Mouse (Mus musculus) heart, adult 2 months (tissue): Measurements from ENCODE around the gene Gpc5. TPM values are rescaled to one million over a fixed set of nuclear protein-coding genes. Genes with fewer than 3 reads are reported as not detected.

Experiments used
- DNase-seq, 2 experiments: peaks; one replicate each; pipeline ENCODE4 v3.0.0; 2021
- H3K27ac ChIP-seq: fragments of 200-600 bp; 2 replicates; pipeline ENCODE4 v1.8.1; 2022
- H3K27me3 ChIP-seq: fragments of 200-500 bp; 2 replicates; pipeline ENCODE4 v1.6.1; 2012; ENCODE audit warnings: mild to moderate bottlenecking, low read length, inconsistent platforms, mixed read lengths; ENCODE audit not compliant: control insufficient read depth, insufficient read depth
- H3K36me3 ChIP-seq: fragments of 200-500 bp; 2 replicates; pipeline ENCODE4 v1.6.1; 2012; ENCODE audit warnings: low read length, inconsistent platforms; ENCODE audit not compliant: control insufficient read depth, insufficient read depth
- H3K4me1 ChIP-seq: fragments of 200-500 bp; 2 replicates; pipeline ENCODE4 v1.6.1; 2011; ENCODE audit warnings: low read length; ENCODE audit not compliant: control insufficient read depth, insufficient read depth
- H3K4me3 ChIP-seq: fragments of 200-600 bp; 2 replicates; pipeline ENCODE4 v1.8.1; 2022
- H3K79me2 ChIP-seq: fragments of 200-500 bp; replicated peaks from 2 replicates; pipeline ENCODE4 v1.6.1; 2012; ENCODE audit warnings: mild to moderate bottlenecking, inconsistent platforms, low read length, moderate library complexity, mixed read lengths; ENCODE audit not compliant: control insufficient read depth, insufficient read depth
- H3K9ac ChIP-seq: fragments of 200-500 bp; 2 replicates; pipeline ENCODE4 v1.6.1; 2012; ENCODE audit warnings: low read depth, mild to moderate bottlenecking, control low read depth, inconsistent platforms, low read length, mixed read lengths
- CTCF ChIP-seq: fragments of 200-600 bp; IDR thresholded peaks from 2 replicates; pipeline ENCODE4 v1.8.1; 2022; ENCODE audit warnings: antibody characterized with exemption, mild to moderate bottlenecking, moderate library complexity
- EP300 ChIP-seq: fragments of 200-500 bp; IDR thresholded peaks from 2 replicates; pipeline ENCODE4 v1.6.1; 2011; ENCODE audit warnings: low read depth, low read length, control low read depth; ENCODE audit not compliant: insufficient read depth
- POLR2A ChIP-seq: fragments of 200-500 bp; IDR thresholded peaks from 2 replicates; pipeline ENCODE4 v1.6.1; 2011; ENCODE audit warnings: mild to moderate bottlenecking, low read depth, low read length, control low read depth; ENCODE audit not compliant: insufficient read depth
- WGBS: fragments of 180-500 bp; shearing (Covaris S2); methylation state at CpG from one replicate; pipeline ENCODE4 v1.1.7; 2018; 5-methylcytosine and 5-hydroxymethylcytosine counted together
- intact Hi-C: fragments of 180-260 bp; cut with DNase I; formaldehyde crosslinking; loops from one replicate; pipeline ENCODE4 v1.15.1; 2025
- polyA plus RNA-seq: library from polyadenylated mRNA; depleted of rRNA; stranded (reverse); fragments of >200 nt; gene quantifications from 2 replicates; pipeline ENCODE4 v1.2.3, GENCODE M21; 2012
- total RNA-seq, 2 experiments: library from RNA; stranded (reverse); gene quantifications; 2 replicates each; pipeline ENCODE4 v1.2.3; 2021

The Gpc5 gene
- total and polyA plus RNA-seq, 3 experiments, result not detected

DNA sequence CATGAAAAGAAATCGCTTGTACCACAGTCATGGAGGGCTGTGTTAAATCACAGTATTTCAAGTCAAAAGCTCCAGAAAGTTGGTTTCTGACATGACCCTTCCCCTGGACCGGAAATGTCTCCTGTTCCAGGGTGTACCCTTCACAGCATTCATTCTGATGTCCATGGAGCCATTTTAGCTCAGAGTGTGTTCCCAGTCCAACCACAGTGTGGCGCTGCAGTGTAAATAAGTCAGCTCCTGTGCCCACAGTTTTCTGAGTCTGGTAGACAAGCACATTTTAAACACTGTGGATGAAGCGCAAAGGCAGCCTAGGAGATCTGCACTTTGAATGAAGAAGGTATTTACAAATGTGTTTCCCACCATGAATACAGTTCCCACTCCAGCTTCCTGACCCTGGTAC lies 383.2 kb downstream of the Gpc5 start:
- Histone ChIP-seq H3K27ac (no peak overlapping the region), H3K79me2 (no peaks in the 10 kb centered on the region), H3K9ac (no peak overlapping the region), H3K36me3 (no peaks in the 10 kb centered on the region), H3K4me1 (no peaks in the 10 kb centered on the region), H3K4me3 (no peak overlapping the region), H3K27me3 (no peaks in the 10 kb centered on the region)
- TF ChIP-seq CTCF, result peak; percentile 10; the same call in 1 of the 2 replicates
- no peak for TF ChIP-seq POLR2A
- no peak for TF ChIP-seq EP300
- DNase-seq, result no peak
- intact Hi-C loops, result no loop called here
- WGBS, result 53% methylated on average over 4 of the region's 4 CpGs

DNA sequence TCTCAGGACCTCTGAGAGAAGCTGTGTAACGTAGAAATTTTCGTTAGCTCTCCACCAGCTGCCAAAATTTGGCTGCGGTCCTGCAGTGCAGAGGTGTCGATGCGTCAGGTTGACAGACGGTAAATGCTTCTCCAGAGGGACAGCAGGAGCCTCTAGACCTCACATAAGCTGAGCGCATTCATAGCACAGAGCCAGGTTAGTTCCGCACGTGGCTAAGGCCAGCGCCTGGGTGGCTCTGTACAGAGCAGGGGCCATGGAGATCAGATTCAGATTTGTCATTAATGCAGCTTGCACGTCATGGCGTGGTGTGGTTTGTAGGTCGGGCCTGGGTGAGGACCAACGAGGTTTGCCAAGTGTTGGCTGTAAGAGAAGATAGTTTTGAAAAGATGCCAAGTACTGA lies 385.3 kb downstream of the Gpc5 start:
- Histone ChIP-seq H3K4me1 (no peaks in the 10 kb centered on the region), H3K9ac (no peak overlapping the region), H3K36me3 (no peaks in the 10 kb centered on the region), H3K27me3 (no peaks in the 10 kb centered on the region), H3K79me2 (no peaks in the 10 kb centered on the region), H3K27ac (no peak overlapping the region), H3K4me3 (no peak overlapping the region)
- 48% methylated on average over 14 of the region's 14 CpGs for WGBS
- intact Hi-C loops, result no loop called here
- TF ChIP-seq POLR2A (no peak), EP300 (no peak), CTCF (no peak)
- DNase-seq, result no peak

DNA sequence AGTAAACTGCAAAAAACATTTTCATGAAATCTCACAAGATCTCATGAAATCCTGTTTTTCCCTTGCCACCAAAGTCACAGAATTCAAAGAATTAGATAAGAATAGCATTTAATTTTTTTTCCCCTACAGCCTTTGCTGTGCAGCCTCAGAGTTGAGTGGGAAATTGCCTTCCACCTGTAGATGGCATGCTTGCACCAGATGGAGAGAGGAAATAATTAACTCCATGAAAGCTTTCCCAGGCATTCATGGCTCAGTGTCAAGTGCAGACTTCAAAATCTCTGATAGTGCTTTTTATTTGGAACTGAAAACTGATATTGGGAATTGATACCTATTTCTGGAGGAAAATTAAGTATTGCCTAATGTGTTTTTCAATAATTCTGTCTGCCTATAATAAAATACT lies 393.1 kb downstream of the Gpc5 start:
- Histone ChIP-seq H3K27ac (no peak overlapping the region), H3K4me1 (no peaks in the 10 kb centered on the region), H3K27me3 (no peaks in the 10 kb centered on the region), H3K4me3 (no peak overlapping the region), H3K36me3 (no peaks in the 10 kb centered on the region), H3K9ac (no peak overlapping the region), H3K79me2 (no peaks in the 10 kb centered on the region)
- peak; percentile 50 for TF ChIP-seq CTCF
- no peak for TF ChIP-seq EP300
- DNase-seq, result no peak
- intact Hi-C loops, result no loop called here

DNA sequence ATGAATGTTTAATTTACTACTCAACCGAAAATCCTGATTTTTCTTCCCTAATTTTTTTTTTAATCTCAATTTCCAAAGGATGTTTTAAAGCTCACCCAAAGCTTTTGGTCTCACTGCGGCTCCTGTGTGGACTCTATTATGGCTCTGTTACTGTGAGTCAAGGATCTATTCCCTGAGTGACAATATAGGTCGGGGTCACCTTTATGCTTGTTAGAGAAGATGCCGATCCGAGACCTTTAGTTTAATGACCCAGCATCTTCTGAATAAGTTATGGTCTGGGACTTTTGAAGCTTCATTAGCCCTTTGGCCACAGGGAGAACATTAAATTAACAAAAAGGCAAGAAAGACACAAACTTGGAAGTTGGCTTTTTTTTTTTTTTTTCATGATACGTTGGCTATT lies 408.8 kb downstream of the Gpc5 start:
- DNase-seq, result no peak
- intact Hi-C loops, result no loop called here
- Histone ChIP-seq H3K4me3 (no peak overlapping the region), H3K27me3 (no peaks in the 10 kb centered on the region), H3K79me2 (no peaks in the 10 kb centered on the region), H3K36me3 (no peaks in the 10 kb centered on the region), H3K27ac (no peak overlapping the region), H3K9ac (no peak overlapping the region), H3K4me1 (no peaks in the 10 kb centered on the region)
- no peak for TF ChIP-seq CTCF
- WGBS, result 76% methylated on average over 6 of the region's 6 CpGs

DNA sequence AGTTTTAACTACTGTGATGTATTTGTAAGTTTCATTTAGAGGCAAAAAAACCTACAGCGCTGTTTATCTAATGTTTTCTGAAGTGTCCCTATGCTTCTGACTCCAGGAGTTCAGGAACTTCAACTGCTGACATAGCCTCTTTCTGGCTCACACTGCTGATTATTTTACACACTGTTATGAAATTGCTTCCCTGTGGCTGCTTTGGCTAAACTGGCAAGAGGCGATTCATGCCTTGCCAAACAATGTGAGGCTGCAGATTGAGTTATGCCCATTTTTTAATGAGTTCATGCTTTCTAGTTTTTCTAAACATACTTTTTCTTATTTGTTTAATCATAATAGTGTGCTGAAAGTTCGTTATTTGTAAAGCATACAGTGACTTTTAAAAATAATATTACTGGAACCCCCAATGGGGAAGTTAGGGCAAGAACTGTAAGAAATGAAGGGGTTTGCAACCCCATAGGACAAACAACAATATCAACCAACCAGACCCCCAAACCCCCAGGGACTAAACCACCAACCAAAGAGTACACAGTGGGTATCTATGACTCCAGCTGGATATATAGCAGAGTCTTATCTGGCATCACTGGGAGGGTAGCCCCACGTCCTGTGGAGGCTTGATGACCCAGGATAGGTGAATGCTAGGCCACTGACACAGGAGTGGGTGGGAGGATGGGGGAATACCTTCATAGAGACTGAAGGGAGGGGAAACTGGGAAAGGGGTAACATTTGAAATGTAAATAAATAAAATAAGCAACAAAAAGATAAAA lies 454.7 kb downstream of the Gpc5 start:
- H3K27me3 ChIP-seq, result no peaks in the 10 kb centered on the region
- H3K9ac ChIP-seq, result no peak overlapping the region
- H3K27ac ChIP-seq, result no peak overlapping the region
- no peak for TF ChIP-seq CTCF
- TF ChIP-seq POLR2A, result no peak
- TF ChIP-seq EP300, result no peak
- 66% methylated on average over 4 of the region's 4 CpGs for WGBS
- no peaks in the 10 kb centered on the region for H3K79me2 ChIP-seq
- H3K4me1 ChIP-seq, result no peaks in the 10 kb centered on the region
- no peaks in the 10 kb centered on the region for H3K36me3 ChIP-seq
- no peak for DNase-seq
- no peak overlapping the region for H3K4me3 ChIP-seq
- intact Hi-C loops, result no loop called here

DNA sequence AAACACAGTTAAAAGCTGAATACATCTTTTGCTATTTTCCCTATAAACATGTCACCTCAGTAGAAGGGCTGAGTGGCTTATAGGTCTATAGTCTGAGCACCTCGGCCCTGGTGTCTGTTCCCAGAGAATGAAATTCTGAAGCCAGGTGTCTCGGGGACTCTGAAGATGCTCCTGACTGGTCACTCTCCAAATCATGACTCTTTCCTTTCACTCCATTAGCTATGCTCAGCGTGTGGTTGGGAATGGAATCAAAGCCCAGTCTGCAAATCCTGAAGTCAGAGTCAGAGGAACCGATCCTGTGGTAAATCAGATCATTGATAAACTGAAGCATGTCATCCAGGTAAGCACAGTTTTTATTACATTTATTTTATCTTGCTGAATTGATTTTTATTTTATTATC lies 460.0 kb downstream of the Gpc5 start:
- 69% methylated on average over 4 of the region's 4 CpGs for WGBS
- DNase-seq, result no peak
- Histone ChIP-seq H3K79me2 (no peaks in the 10 kb centered on the region), H3K4me1 (no peaks in the 10 kb centered on the region), H3K36me3 (no peaks in the 10 kb centered on the region), H3K27ac (no peak overlapping the region), H3K4me3 (no peak overlapping the region), H3K9ac (no peak overlapping the region), H3K27me3 (no peaks in the 10 kb centered on the region)
- intact Hi-C loops, result no loop called here
- TF ChIP-seq CTCF (no peak), POLR2A (no peak), EP300 (no peak)
